Mouse (Mus musculus) granulocyte monocyte progenitor cell, adult 5-6 weeks (primary cell): ENCODE data around the gene Mamstr. TPM values are rescaled to one million over a fixed set of nuclear protein-coding genes. Genes with fewer than 3 reads are reported as not detected.

Experiments
- ATAC-seq: replicated peaks from 2 replicates; pipeline ENCODE4 v1.8.0; 2016; ENCODE audit warnings: mild to moderate bottlenecking, moderate TSS enrichment, inconsistent platforms; ENCODE audit not compliant: poor library complexity, severe bottlenecking
- total RNA-seq, 2 experiments: library from RNA; stranded (forward) in 1 of 2; stranded (reverse) in 1 of 2; fragments of 200-712, 200-1000 nt in 1 of 2; fragments of >200 nt in 1 of 2; fragmentation: Nextera tagmentation in 1 of 2; gene quantifications; 2 replicates each; pipeline ENCODE4 v1.2.3; 2014 to 2017

The Mamstr gene
- total RNA-seq, 2 experiments from 2014 or later = 0.36 TPM; not detected in 1

GRCm38 (mm10) chr7:45686841-45687240 lies 47.1 kb downstream of the Mamstr start:
- ATAC-seq = no peak

GRCm38 (mm10) chr7:45689099-45689498 lies 49.3 kb downstream of the Mamstr start:
- peak; percentile 66 for ATAC-seq

DNA sequence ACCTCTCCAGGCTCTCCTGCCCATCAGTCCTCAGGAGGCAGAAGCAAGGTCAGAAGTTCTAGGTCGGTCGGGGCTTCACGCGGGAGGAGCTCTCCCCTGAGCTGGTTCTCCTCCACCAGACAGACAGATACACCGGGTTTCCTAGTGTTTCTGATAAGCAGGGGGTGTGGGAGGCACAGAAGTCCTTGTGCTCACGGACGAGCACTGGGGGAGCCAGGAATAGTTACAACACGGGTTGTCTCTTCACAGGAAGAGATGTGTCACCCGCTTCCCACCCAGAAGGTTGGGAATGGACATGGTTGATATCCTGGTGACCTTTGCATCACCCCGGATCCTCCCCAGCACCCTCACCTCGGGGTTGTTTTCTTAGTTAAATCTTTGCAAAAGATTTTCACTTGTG lies 50.0 kb downstream of the Mamstr start:
- ATAC-seq = no peak

DNA sequence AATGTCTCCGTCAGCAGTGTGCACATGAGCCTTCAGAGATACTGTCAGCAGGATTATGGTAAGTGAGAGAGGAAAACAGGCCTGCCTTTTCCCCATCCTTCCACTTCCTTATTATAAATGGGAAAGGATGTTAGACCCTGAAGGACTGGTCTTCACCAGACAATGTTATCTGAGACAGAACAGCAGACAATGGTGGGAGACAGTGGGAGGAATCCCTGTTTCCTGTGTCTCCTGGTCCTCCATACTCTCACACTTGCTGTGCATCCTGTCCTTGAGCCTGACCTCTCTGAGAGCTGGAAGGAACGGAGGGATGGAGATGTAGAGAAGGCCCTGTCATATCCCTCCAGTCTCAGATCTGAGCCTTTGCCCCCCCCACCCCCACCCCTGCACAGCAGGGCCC lies 52.6 kb downstream of the Mamstr start:
- no peak for ATAC-seq

DNA sequence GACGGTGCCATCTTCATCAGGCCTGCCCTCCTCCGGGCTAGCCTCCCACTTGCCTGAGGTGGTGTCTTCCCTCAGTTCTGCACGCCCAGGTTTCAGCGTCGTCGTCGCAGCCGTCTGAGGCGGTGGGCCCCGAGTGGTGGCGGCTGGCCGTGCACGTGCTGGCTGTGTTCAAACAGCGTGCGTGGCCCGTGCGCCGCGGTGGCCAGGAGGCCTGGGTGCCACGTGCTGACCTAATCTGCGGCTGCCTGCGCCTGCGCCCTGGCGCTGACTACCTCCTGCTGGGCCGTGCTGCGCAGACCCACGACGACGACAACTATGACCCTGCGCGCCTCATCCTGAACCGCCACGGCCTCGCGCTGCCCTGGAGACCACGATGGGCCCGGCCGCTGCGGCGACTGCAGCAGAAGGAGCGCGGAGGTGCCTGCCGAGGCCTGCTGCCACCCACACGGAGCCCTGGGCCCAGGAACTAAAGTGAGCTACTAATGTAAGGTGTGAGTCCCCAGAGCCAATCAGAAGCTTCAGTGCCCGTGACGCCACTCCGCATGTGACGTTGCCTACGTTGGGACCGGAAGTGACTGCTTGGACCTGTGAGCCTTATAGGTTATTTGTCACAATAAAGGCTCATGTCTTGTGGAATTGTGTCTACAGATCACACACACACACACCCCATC lies 54.3 kb downstream of the Mamstr start, which contains the start of gene Sec1:
TSS of gene Sec1 (minus strand) at position 482 of the 671 bp plus-strand sequence.
- ATAC-seq = no peak

DNA sequence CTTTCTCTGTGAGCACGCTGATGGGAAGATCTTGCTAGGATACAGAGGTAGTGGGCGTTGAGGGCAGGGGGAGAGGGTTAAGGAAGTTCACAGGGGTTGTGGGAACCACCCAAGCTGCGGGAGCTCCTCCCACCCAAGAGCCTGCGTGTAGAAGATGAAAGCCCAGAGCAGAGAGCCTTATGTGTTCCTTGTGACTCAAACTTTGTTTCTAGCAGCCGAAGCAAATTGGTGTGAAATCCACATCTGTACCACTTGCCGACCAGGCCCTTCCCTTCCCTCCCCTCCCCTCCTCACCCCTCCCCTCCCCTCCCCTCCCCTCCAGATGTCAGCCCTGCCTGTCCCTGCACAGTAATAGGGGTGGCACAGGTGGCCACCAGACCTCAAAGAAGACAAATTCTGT lies 55.3 kb downstream of the Mamstr start:
- no peak for ATAC-seq

Other genes starting within 250 kb of the Mamstr start
Only the 30 nearest of the 36 such genes appear.
- 27.1 and 32.4 TPM in 2 replicates for gene Gys1, start 205.1 kb upstream of the Mamstr start, total RNA-seq (2014; fragmentation: Nextera tagmentation)
- 20.3 and 21.3 TPM in 2 replicates for gene Gys1, start 205.1 kb upstream of the Mamstr start, total RNA-seq (2017)
- 90.0 and 147 TPM in 2 replicates for gene Ruvbl2, start 201.9 kb upstream of the Mamstr start, total RNA-seq (2014; fragmentation: Nextera tagmentation)
- gene Ruvbl2, start 201.9 kb upstream of the Mamstr start, total RNA-seq (2017) = 191 and 250 TPM in 2 replicates
- gene Ftl1, start 180.1 kb upstream of the Mamstr start, total RNA-seq (2014; fragmentation: Nextera tagmentation) = 1,113 and 1,886 TPM in 2 replicates
- 1,040 and 1,064 TPM in 2 replicates for gene Ftl1, start 180.1 kb upstream of the Mamstr start, total RNA-seq (2017)
- 39.3 and 51.9 TPM in 2 replicates for gene Bax, start 173.1 kb upstream of the Mamstr start, total RNA-seq (2014; fragmentation: Nextera tagmentation)
- gene Bax, start 173.1 kb upstream of the Mamstr start, total RNA-seq (2017) = 28.7 and 34.2 TPM in 2 replicates
- not detected in 2 replicates for gene Tulp2, start 158.1 kb upstream of the Mamstr start, total RNA-seq (2014; fragmentation: Nextera tagmentation)
- gene Tulp2, start 158.1 kb upstream of the Mamstr start, total RNA-seq (2017) = not detected in 2 replicates
- gene Gm45808, start 153.2 kb upstream of the Mamstr start, total RNA-seq (2014; fragmentation: Nextera tagmentation) = not detected in 2 replicates
- not detected in 2 replicates for gene Gm45808, start 153.2 kb upstream of the Mamstr start, total RNA-seq (2017)
- gene Dhdh, start 151.2 kb upstream of the Mamstr start, total RNA-seq (2014; fragmentation: Nextera tagmentation) = 29.3 and 31.1 TPM in 2 replicates
- gene Dhdh, start 151.2 kb upstream of the Mamstr start, total RNA-seq (2017) = 18.4 and 20.2 TPM in 2 replicates
- 184 and 207 TPM in 2 replicates for gene Nucb1, start 129.6 kb upstream of the Mamstr start, total RNA-seq (2014; fragmentation: Nextera tagmentation)
- 316 and 398 TPM in 2 replicates for gene Nucb1, start 129.6 kb upstream of the Mamstr start, total RNA-seq (2017)
- gene Ppp1r15a, start 113.7 kb upstream of the Mamstr start, total RNA-seq (2014; fragmentation: Nextera tagmentation) = 8.3 and 22.1 TPM in 2 replicates
- 51.1 and 54.9 TPM in 2 replicates for gene Ppp1r15a, start 113.7 kb upstream of the Mamstr start, total RNA-seq (2017)
- not detected in 2 replicates for gene Plekha4, start 113.6 kb upstream of the Mamstr start, total RNA-seq (2014; fragmentation: Nextera tagmentation)
- 0.26 TPM in 1 of 2 replicates, not detected in the other for gene Plekha4, start 113.6 kb upstream of the Mamstr start, total RNA-seq (2017)
- 4.4 TPM in 1 of 2 replicates, not detected in the other for gene Hsd17b14, start 85.1 kb upstream of the Mamstr start, total RNA-seq (2014; fragmentation: Nextera tagmentation)
- gene Hsd17b14, start 85.1 kb upstream of the Mamstr start, total RNA-seq (2017) = 0.26 and 0.41 TPM in 2 replicates
- gene Bcat2, start 69.8 kb upstream of the Mamstr start, total RNA-seq (2014; fragmentation: Nextera tagmentation) = 69.1 and 81.6 TPM in 2 replicates
- gene Bcat2, start 69.8 kb upstream of the Mamstr start, total RNA-seq (2017) = 38.9 and 42.7 TPM in 2 replicates
- not detected in 2 replicates for gene Fgf21, start 24.5 kb upstream of the Mamstr start, total RNA-seq (2014; fragmentation: Nextera tagmentation)
- not detected in 2 replicates for gene Fgf21, start 24.5 kb upstream of the Mamstr start, total RNA-seq (2017)
- not detected in 2 replicates for gene Fut1, start 22.7 kb upstream of the Mamstr start, total RNA-seq (2014; fragmentation: Nextera tagmentation)
- not detected in 2 replicates for gene Fut1, start 22.7 kb upstream of the Mamstr start, total RNA-seq (2017)
- not detected in 2 replicates for gene Izumo1, start 18.2 kb upstream of the Mamstr start, total RNA-seq (2014; fragmentation: Nextera tagmentation)
- gene Izumo1, start 18.2 kb upstream of the Mamstr start, total RNA-seq (2017) = 0.34 TPM in 1 of 2 replicates, not detected in the other
- 0.15 TPM in 1 of 2 replicates, not detected in the other for gene Rasip1, start 12.5 kb upstream of the Mamstr start, total RNA-seq (2014; fragmentation: Nextera tagmentation)
- 0.93 TPM in 1 of 2 replicates, not detected in the other for gene Rasip1, start 12.5 kb upstream of the Mamstr start, total RNA-seq (2017)
- 0.24 TPM in 1 of 2 replicates, not detected in the other for gene Fut2, start 26.4 kb downstream of the Mamstr start, total RNA-seq (2014; fragmentation: Nextera tagmentation)
- not detected in 2 replicates for gene Fut2, start 26.4 kb downstream of the Mamstr start, total RNA-seq (2017)
- not detected in 2 replicates for gene Ntn5, start 44.0 kb downstream of the Mamstr start, total RNA-seq (2014; fragmentation: Nextera tagmentation)
- gene Ntn5, start 44.0 kb downstream of the Mamstr start, total RNA-seq (2017) = not detected in 2 replicates
- gene Sec1, start 54.4 kb downstream of the Mamstr start, total RNA-seq (2014; fragmentation: Nextera tagmentation) = not detected in 2 replicates
- not detected in 2 replicates for gene Sec1, start 54.4 kb downstream of the Mamstr start, total RNA-seq (2017)
- gene Car11, start 59.9 kb downstream of the Mamstr start, total RNA-seq (2014; fragmentation: Nextera tagmentation) = not detected in 2 replicates
- gene Car11, start 59.9 kb downstream of the Mamstr start, total RNA-seq (2017) = 0.09 TPM in 1 of 2 replicates, not detected in the other
- gene Dbp, start 65.1 kb downstream of the Mamstr start, total RNA-seq (2014; fragmentation: Nextera tagmentation) = 1.7 and 3.1 TPM in 2 replicates
- gene Dbp, start 65.1 kb downstream of the Mamstr start, total RNA-seq (2017) = 4.0 and 6.3 TPM in 2 replicates
- gene Rpl18, start 75.5 kb downstream of the Mamstr start, total RNA-seq (2014; fragmentation: Nextera tagmentation) = 2,165 and 2,847 TPM in 2 replicates
- 1,831 and 2,021 TPM in 2 replicates for gene Rpl18, start 75.5 kb downstream of the Mamstr start, total RNA-seq (2017)
- gene Sphk2, start 78.0 kb downstream of the Mamstr start, total RNA-seq (2014; fragmentation: Nextera tagmentation) = 14.9 and 26.4 TPM in 2 replicates
- gene Sphk2, start 78.0 kb downstream of the Mamstr start, total RNA-seq (2017) = 10.0 and 10.6 TPM in 2 replicates
- gene Fam83e, start 81.2 kb downstream of the Mamstr start, total RNA-seq (2014; fragmentation: Nextera tagmentation) = 0.34 and 0.90 TPM in 2 replicates
- 0.39 and 0.77 TPM in 2 replicates for gene Fam83e, start 81.2 kb downstream of the Mamstr start, total RNA-seq (2017)
- gene Spaca4, start 85.8 kb downstream of the Mamstr start, total RNA-seq (2014; fragmentation: Nextera tagmentation) = not detected in 2 replicates
- not detected in 2 replicates for gene Spaca4, start 85.8 kb downstream of the Mamstr start, total RNA-seq (2017)
- not detected in 2 replicates for gene Lmtk3, start 143.8 kb downstream of the Mamstr start, total RNA-seq (2014; fragmentation: Nextera tagmentation)
- not detected in 2 replicates for gene Lmtk3, start 143.8 kb downstream of the Mamstr start, total RNA-seq (2017)
- 1.3 and 3.3 TPM in 2 replicates for gene Sult2b1, start 144.7 kb downstream of the Mamstr start, total RNA-seq (2014; fragmentation: Nextera tagmentation)
- 0.39 TPM in 1 of 2 replicates, not detected in the other for gene Sult2b1, start 144.7 kb downstream of the Mamstr start, total RNA-seq (2017)
- gene Cyth2, start 174.6 kb downstream of the Mamstr start, total RNA-seq (2014; fragmentation: Nextera tagmentation) = 32.7 and 36.3 TPM in 2 replicates
- gene Cyth2, start 174.6 kb downstream of the Mamstr start, total RNA-seq (2017) = 33.1 and 35.3 TPM in 2 replicates
- 0.47 and 0.71 TPM in 2 replicates for gene Kcnj14, start 184.8 kb downstream of the Mamstr start, total RNA-seq (2014; fragmentation: Nextera tagmentation)
- not detected in 2 replicates for gene Kcnj14, start 184.8 kb downstream of the Mamstr start, total RNA-seq (2017)
- gene Grwd1, start 191.0 kb downstream of the Mamstr start, total RNA-seq (2014; fragmentation: Nextera tagmentation) = 30.9 and 33.6 TPM in 2 replicates
- gene Grwd1, start 191.0 kb downstream of the Mamstr start, total RNA-seq (2017) = 21.9 and 27.3 TPM in 2 replicates